Mouse (Mus musculus) MEL (cell line): Measurements from ENCODE around the gene Ppfia2. TPM values are rescaled to one million over a fixed set of nuclear protein-coding genes. Genes with fewer than 3 reads are reported as not detected.

Experiments used
- DNase-seq: peaks from one replicate; pipeline ENCODE4 v3.0.0; 2011; ENCODE audit warnings: low read depth, low spot score
- H3K27ac ChIP-seq: 2 replicates; pipeline ENCODE4 v1.5.1; 2012; ENCODE audit warnings: low read depth, mild to moderate bottlenecking, control low read depth, low read length, moderate library complexity; ENCODE audit not compliant: control insufficient read depth
- H3K27me3 ChIP-seq, 2 experiments: fragments of 150-350 bp in 1 of 2; sonication (generic) in 1 of 2; 2 replicates each; pipeline ENCODE4 v1.6.1; 2012; ENCODE audit warnings: low read length in 2 of 2, mild to moderate bottlenecking in 2 of 2, improper control_type of control experiment in 1 of 2, moderate library complexity in 1 of 2; ENCODE audit not compliant: insufficient read depth in 2 of 2, control insufficient read depth in 1 of 2
- H3K36me3 ChIP-seq, 2 experiments: 2 replicates each; pipeline ENCODE4 v1.6.1; 2012 to 2014; ENCODE audit warnings: low read length in 2 of 2, improper control_type of control experiment in 1 of 2, inconsistent platforms in 1 of 2, mild to moderate bottlenecking in 1 of 2; ENCODE audit not compliant: insufficient read depth in 2 of 2, control insufficient read depth in 1 of 2
- H3K4me1 ChIP-seq, 2 experiments: fragments of 150-350 bp in 1 of 2; sonication (generic) in 1 of 2; 2 replicates each; pipeline ENCODE4 v1.6.1; 2012; ENCODE audit warnings: low read length in 2 of 2, improper control_type of control experiment in 1 of 2, mild to moderate bottlenecking in 1 of 2; ENCODE audit not compliant: insufficient read depth in 2 of 2, control insufficient read depth in 1 of 2
- H3K4me3 ChIP-seq, 2 experiments: fragments of 150-350 bp in 1 of 2; sonication (generic) in 1 of 2; 2 replicates each; pipeline ENCODE4 v1.5.1; 2012; ENCODE audit warnings: low read depth in 2 of 2, low read length in 2 of 2, mild to moderate bottlenecking in 2 of 2, moderate library complexity in 2 of 2, control low read depth in 1 of 2, improper control_type of control experiment in 1 of 2; ENCODE audit not compliant: control insufficient read depth in 1 of 2, insufficient read depth in 1 of 2
- H3K79me2 ChIP-seq: 2 replicates; pipeline ENCODE4 v1.6.1; 2012; ENCODE audit warnings: mild to moderate bottlenecking, low read length, moderate library complexity; ENCODE audit not compliant: control insufficient read depth, poor library complexity, insufficient read depth
- H3K9ac ChIP-seq: 2 replicates; pipeline ENCODE4 v1.6.1; 2012; ENCODE audit warnings: low read depth, mild to moderate bottlenecking, control low read depth, low read length, moderate library complexity; ENCODE audit not compliant: control insufficient read depth, poor library complexity, severe bottlenecking
- H3K9me3 ChIP-seq: fragments of 150-350 bp; sonication (generic); replicated peaks from 2 replicates; pipeline ENCODE4 v1.6.1; 2012; ENCODE audit warnings: mild to moderate bottlenecking, low read length, improper control_type of control experiment, moderate library complexity; ENCODE audit not compliant: insufficient read depth
- CHD1 ChIP-seq: IDR thresholded peaks from 2 replicates; pipeline ENCODE4 v1.6.1; 2012; ENCODE audit warnings: low read depth, mild to moderate bottlenecking, inconsistent platforms, low read length, improper control_type of control experiment
- CTCF ChIP-seq, 3 experiments: IDR thresholded peaks in 2 of 3; conservative IDR thresholded peaks in 1 of 3; 2 replicates each; pipeline ENCODE4 v1.5.1; 2011 to 2012; ENCODE audit warnings: low read length in 3 of 3, low read depth in 2 of 3, mild to moderate bottlenecking in 2 of 3, improper control_type of control experiment in 1 of 3, inconsistent platforms in 1 of 3, mixed read lengths in 1 of 3, moderate library complexity in 1 of 3; ENCODE audit not compliant: control insufficient read depth in 1 of 3, insufficient read depth in 1 of 3, poor library complexity in 1 of 3, severe bottlenecking in 1 of 3
- KAT2A ChIP-seq: conservative IDR thresholded peaks from 2 replicates; pipeline ENCODE4 v1.6.1; 2012; ENCODE audit warnings: low read depth, low read length, improper control_type of control experiment, inconsistent platforms
- MAFK ChIP-seq: IDR thresholded peaks from 2 replicates; pipeline ENCODE4 v1.6.1; 2011; ENCODE audit warnings: low read depth, mild to moderate bottlenecking, low read length, improper control_type of control experiment, borderline replicate concordance
- MAX ChIP-seq: IDR thresholded peaks from 2 replicates; pipeline ENCODE4 v1.6.1; 2011; ENCODE audit warnings: low read length, improper control_type of control experiment
- MEF2A ChIP-seq: IDR thresholded peaks from 2 replicates; pipeline ENCODE4 v1.6.1; 2014; ENCODE audit warnings: low read depth, mild to moderate bottlenecking, inconsistent platforms, low read length, improper control_type of control experiment; ENCODE audit not compliant: poor library complexity, insufficient replicate concordance, severe bottlenecking; ENCODE audit errors: extremely low read depth
- MXI1 ChIP-seq: IDR thresholded peaks from 2 replicates; pipeline ENCODE4 v1.6.1; 2011; ENCODE audit warnings: mild to moderate bottlenecking, low read depth, low read length, improper control_type of control experiment
- MYB ChIP-seq: IDR thresholded peaks from 2 replicates; pipeline ENCODE4 v1.6.1; 2011; ENCODE audit warnings: mild to moderate bottlenecking, low read depth, low read length, improper control_type of control experiment
- NELFE ChIP-seq: IDR thresholded peaks from 2 replicates; pipeline ENCODE4 v1.6.1; 2011; ENCODE audit warnings: low read depth, low read length, improper control_type of control experiment
- POLR2AphosphoS5 ChIP-seq: IDR thresholded peaks from 2 replicates; pipeline ENCODE4 v1.6.1; 2012; ENCODE audit warnings: low read depth, borderline replicate concordance, mild to moderate bottlenecking, inconsistent platforms, low read length, moderate library complexity, mixed read lengths
- RCOR1 ChIP-seq: IDR thresholded peaks from 2 replicates; pipeline ENCODE4 v1.6.1; 2012; ENCODE audit warnings: low read depth, mild to moderate bottlenecking, inconsistent platforms, low read length, improper control_type of control experiment
- SIN3A ChIP-seq: IDR thresholded peaks from 2 replicates; pipeline ENCODE4 v1.6.1; 2012; ENCODE audit warnings: low read length, improper control_type of control experiment, inconsistent platforms
- SMC3 ChIP-seq: IDR thresholded peaks from 2 replicates; pipeline ENCODE4 v1.6.1; 2011; ENCODE audit warnings: low read depth, low read length, improper control_type of control experiment
- TAL1 ChIP-seq: IDR thresholded peaks from 2 replicates; pipeline ENCODE4 v1.6.1; 2012; ENCODE audit warnings: mild to moderate bottlenecking, inconsistent platforms, low read length, moderate library complexity, mixed read lengths
- UBTF ChIP-seq: IDR thresholded peaks from 2 replicates; pipeline ENCODE4 v1.6.1; 2012; ENCODE audit warnings: low read depth, mild to moderate bottlenecking, inconsistent platforms, low read length, improper control_type of control experiment, moderate library complexity, borderline replicate concordance; ENCODE audit not compliant: insufficient read depth
- USF1 ChIP-seq: IDR thresholded peaks from 2 replicates; pipeline ENCODE4 v1.6.1; 2014; ENCODE audit warnings: low read depth, mild to moderate bottlenecking, inconsistent platforms, low read length, improper control_type of control experiment, moderate library complexity
- ZKSCAN1 ChIP-seq: IDR thresholded peaks from 2 replicates; pipeline ENCODE4 v1.6.1; 2012; ENCODE audit warnings: low read depth, mild to moderate bottlenecking, inconsistent platforms, low read length, improper control_type of control experiment, moderate library complexity
- ZNF384 ChIP-seq: IDR thresholded peaks from 2 replicates; pipeline ENCODE4 v1.6.1; 2012; ENCODE audit warnings: low read depth, mild to moderate bottlenecking, inconsistent platforms, low read length, improper control_type of control experiment
- polyA plus RNA-seq, 2 experiments: library from polyadenylated mRNA; stranded (reverse) in 1 of 2; unstranded in 1 of 2; fragments of >175 nt in 1 of 2; fragments of >200 nt in 1 of 2; gene quantifications; 2 replicates each; pipeline versions ENCODE4 v1.2.1 to v1.2.4; 2012; ENCODE audit warnings: low replicate concordance in 2 of 2, low read depth in 1 of 2; ENCODE audit not compliant: insufficient read length in 2 of 2, insufficient read depth in 1 of 2, missing spikeins in 1 of 2
- total RNA-seq: library from RNA; depleted of rRNA; stranded (reverse); fragments of 300-350 nt; gene quantifications from 2 replicates; pipeline ENCODE4 v1.2.3, GENCODE M21; 2012

The Ppfia2 gene
- total and polyA plus RNA-seq, 3 experiments = not detected

GRCm38 (mm10) chr10:106587817-106588216 lies 117.7 kb downstream of the Ppfia2 start:
- TF ChIP-seq MAFK (no peak), MEF2A (no peak), SMC3 (no peak), MAX (no peak), SIN3A (no peak), MYB (no peak), POLR2AphosphoS5 (no peak), TAL1 (no peak), MXI1 (no peak), USF1 (no peak), ZNF384 (no peak)
- TF ChIP-seq, all 39 proteins: peak for 0
- peaks cover 0 to 4% of the 10 kb centered on the region in 2 experiments; a peak in 2 of 4 replicates for H3K36me3 ChIP-seq
- H3K4me1 ChIP-seq = peaks cover 4% of the 10 kb centered on the region in 2 experiments; a peak in 1 of 4 replicates
- no peak overlapping the region for H3K4me3 ChIP-seq
- H3K27me3 ChIP-seq = no peaks in the 10 kb centered on the region
- H3K79me2 ChIP-seq = no peaks in the 10 kb centered on the region
- DNase-seq = no peak
- H3K27ac ChIP-seq = no peak overlapping the region
- H3K9ac ChIP-seq = no peak overlapping the region
- H3K9me3 ChIP-seq = no peaks in the 10 kb centered on the region

GRCm38 (mm10) chr10:106590944-106591343 lies 120.8 kb downstream of the Ppfia2 start:
- Histone ChIP-seq H3K4me3 (no peak overlapping the region), H3K9me3 (no peaks in the 10 kb centered on the region), H3K27ac (no peak overlapping the region), H3K27me3 (no peaks in the 10 kb centered on the region), H3K36me3 (no peaks in the 10 kb centered on the region), H3K9ac (no peak overlapping the region), H3K4me1 (no peaks in the 10 kb centered on the region), H3K79me2 (no peaks in the 10 kb centered on the region)
- TF ChIP-seq KAT2A = no peak
- no peak for TF ChIP-seq USF1
- no peak for TF ChIP-seq SIN3A
- TF ChIP-seq NELFE = no peak
- DNase-seq = no peak

- no peaks in the 10 kb centered on the region for H3K9me3 ChIP-seq
- H3K4me1 ChIP-seq = no peaks in the 10 kb centered on the region
- no peak overlapping the region for H3K9ac ChIP-seq
- no peaks in the 10 kb centered on the region for H3K79me2 ChIP-seq
- no peaks in the 10 kb centered on the region for H3K27me3 ChIP-seq
- no peaks in the 10 kb centered on the region for H3K36me3 ChIP-seq
- DNase-seq = no peak
- no peak for TF ChIP-seq ZKSCAN1
- no peak for TF ChIP-seq RCOR1
- no peak for TF ChIP-seq CHD1
- no peak for TF ChIP-seq UBTF
- no peak for TF ChIP-seq MAFK
- TF ChIP-seq ZNF384 = no peak
- TF ChIP-seq TAL1 = no peak
- TF ChIP-seq MYB = no peak
- no peak for TF ChIP-seq CTCF (IDR thresholded peaks at IDR 0.05 in 2 of 3, conservative IDR thresholded peaks at IDR 0.05 in 1 of 3; ENCODE audit: control insufficient read depth in 1 of 3, insufficient read depth in 1 of 3, low read depth in 2 of 3, low read length in 3 of 3, poor library complexity in 1 of 3, severe bottlenecking in 1 of 3)
- H3K27ac ChIP-seq = no peak overlapping the region
- no peak overlapping the region for H3K4me3 ChIP-seq
These were observed 126.8 kb downstream of the Ppfia2 start for GRCm38 (mm10) chr10:106596976-106597375.
